Mouse (Mus musculus) erythroid progenitor cell, adult 5-6 weeks (primary cell): Measurements from ENCODE around the gene Fbn1. TPM values are rescaled to one million over a fixed set of nuclear protein-coding genes. Genes with fewer than 3 reads are reported as not detected.

Experiments
- ATAC-seq: replicated peaks from 2 replicates; pipeline ENCODE4 v1.8.0; 2016; ENCODE audit warnings: moderate number of reproducible peaks, mild to moderate bottlenecking, moderate TSS enrichment, inconsistent platforms; ENCODE audit not compliant: poor library complexity, low FRiP score, severe bottlenecking
- total RNA-seq, 2 experiments: library from RNA; stranded (forward) in 1 of 2; stranded (reverse) in 1 of 2; fragments of 150-400 nt in 1 of 2; fragments of 186-747, 209-891 nt in 1 of 2; gene quantifications; 2 replicates each; pipeline versions ENCODE4 v1.2.3 to v1.2.4; 2015 to 2017; ENCODE audit warnings: low replicate concordance in 2 of 2

Gene Fbn1
- total RNA-seq, 2 experiments from 2014 or later: under 0.01 to 0.83 TPM

DNA sequence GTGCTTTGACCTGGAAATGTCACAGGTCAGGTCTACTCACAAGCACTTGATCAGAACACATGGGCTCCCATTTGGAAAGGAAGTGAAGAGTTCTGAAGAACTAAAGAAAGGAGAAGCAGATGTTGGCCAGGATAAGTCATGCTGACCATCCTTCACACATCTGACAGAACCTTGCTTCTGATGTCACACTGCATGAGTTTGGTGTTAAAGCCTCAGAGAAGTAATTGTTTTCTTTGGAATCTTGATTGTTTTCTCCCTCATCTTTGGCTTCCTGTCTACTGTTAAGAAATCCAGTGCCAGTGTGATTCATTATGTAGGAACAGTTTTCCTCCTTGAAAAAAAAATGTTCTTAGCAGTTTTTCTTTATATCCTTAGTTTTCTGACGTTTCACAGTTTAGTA lies 238.9 kb downstream of the Fbn1 start:
- no peak for ATAC-seq

DNA sequence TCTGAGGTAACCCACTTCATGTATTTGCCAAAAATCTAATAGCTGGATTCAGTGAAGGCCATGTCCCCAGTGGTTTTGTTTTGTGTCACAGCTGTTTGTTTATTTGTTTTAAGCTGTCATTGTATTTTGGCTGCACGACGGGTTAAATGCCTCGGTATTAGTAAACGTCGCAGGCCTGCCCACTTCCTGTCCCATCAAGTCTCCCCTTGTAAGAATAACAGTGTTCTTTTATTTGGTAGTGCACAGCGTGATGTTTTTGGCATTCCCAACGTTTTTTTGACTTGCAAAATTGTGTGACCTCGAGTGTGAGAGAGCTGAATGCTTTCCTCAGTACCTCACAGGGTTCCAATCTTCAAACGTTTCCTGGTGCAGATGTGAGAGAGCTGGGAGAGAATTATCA lies 244.0 kb downstream of the Fbn1 start:
- no peak for ATAC-seq

GRCm38 (mm10) chr2:125263056-125263455 lies 244.7 kb downstream of the Fbn1 start:
- ATAC-seq: no peak

GRCm38 (mm10) chr2:125260326-125260725 lies 247.5 kb downstream of the Fbn1 start:
- no peak for ATAC-seq

- peak; percentile 61; the same call in 1 of the 2 replicates for ATAC-seq
These were observed 248.3 kb downstream of the Fbn1 start for GRCm38 (mm10) chr2:125259230-125260120.

DNA sequence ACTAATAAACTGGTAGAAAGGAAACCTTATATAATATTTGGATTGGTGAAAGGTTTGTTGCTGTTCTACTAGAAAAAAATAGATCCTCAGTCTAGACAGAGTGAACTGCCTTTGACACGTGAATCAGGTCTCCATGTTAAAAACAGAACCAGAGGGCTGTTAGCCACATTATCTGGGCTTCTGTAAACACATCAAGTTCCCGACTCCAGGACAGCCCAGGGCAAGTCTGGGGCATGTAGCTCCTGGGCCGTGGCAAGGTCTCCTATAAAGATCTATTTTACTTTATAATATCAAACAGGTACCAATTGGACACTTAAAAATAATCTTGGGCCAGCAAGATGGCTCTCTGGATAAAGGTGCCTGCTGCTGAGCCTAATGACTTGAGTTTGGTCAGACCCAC lies 251.9 kb downstream of the Fbn1 start:
- ATAC-seq: no peak

GRCm38 (mm10) chr2:125254630-125255029 lies 253.2 kb downstream of the Fbn1 start:
- ATAC-seq: no peak

GRCm38 (mm10) chr2:125253699-125254098 lies 254.1 kb downstream of the Fbn1 start:
- ATAC-seq: no peak

GRCm38 (mm10) chr2:125252275-125252674 lies 255.5 kb downstream of the Fbn1 start:
- ATAC-seq: no peak

GRCm38 (mm10) chr2:125251781-125252180 lies 256.0 kb downstream of the Fbn1 start:
- no peak for ATAC-seq

Other genes with a start within 250 kb of the Fbn1 start
- gene Gm9913, start 2.9 kb downstream of the Fbn1 start, total RNA-seq (2015; ENCODE audit: low replicate concordance): not detected in 2 replicates
- not detected in 2 replicates for gene Gm9913, start 2.9 kb downstream of the Fbn1 start, total RNA-seq (2017; ENCODE audit: low replicate concordance)
- gene Cep152, start 117.1 kb upstream of the Fbn1 start, total RNA-seq (2015; ENCODE audit: low replicate concordance): 14.3 and 20.2 TPM in 2 replicates
- gene Cep152, start 117.1 kb upstream of the Fbn1 start, total RNA-seq (2017; ENCODE audit: low replicate concordance): 36.8 and 49.8 TPM in 2 replicates
- gene Eid1, start 165.1 kb upstream of the Fbn1 start, total RNA-seq (2015; ENCODE audit: low replicate concordance): 52.0 and 77.1 TPM in 2 replicates
- gene Eid1, start 165.1 kb upstream of the Fbn1 start, total RNA-seq (2017; ENCODE audit: low replicate concordance): 96.0 and 96.6 TPM in 2 replicates
- not detected in 2 replicates for gene Shc4, start 216.2 kb upstream of the Fbn1 start, total RNA-seq (2015; ENCODE audit: low replicate concordance)
- gene Shc4, start 216.2 kb upstream of the Fbn1 start, total RNA-seq (2017; ENCODE audit: low replicate concordance): 0.15 and 3.3 TPM in 2 replicates